Mouse (Mus musculus): Measurements from ENCODE around the gene Pdgfa. TPM values are rescaled to one million over a fixed set of nuclear protein-coding genes. Genes with fewer than 3 reads are reported as not detected.

Gene Pdgfa
- total RNA-seq, 4 experiments from 2014 or later, result 25.6 to 51.6 (median 36.7) TPM

DNA sequence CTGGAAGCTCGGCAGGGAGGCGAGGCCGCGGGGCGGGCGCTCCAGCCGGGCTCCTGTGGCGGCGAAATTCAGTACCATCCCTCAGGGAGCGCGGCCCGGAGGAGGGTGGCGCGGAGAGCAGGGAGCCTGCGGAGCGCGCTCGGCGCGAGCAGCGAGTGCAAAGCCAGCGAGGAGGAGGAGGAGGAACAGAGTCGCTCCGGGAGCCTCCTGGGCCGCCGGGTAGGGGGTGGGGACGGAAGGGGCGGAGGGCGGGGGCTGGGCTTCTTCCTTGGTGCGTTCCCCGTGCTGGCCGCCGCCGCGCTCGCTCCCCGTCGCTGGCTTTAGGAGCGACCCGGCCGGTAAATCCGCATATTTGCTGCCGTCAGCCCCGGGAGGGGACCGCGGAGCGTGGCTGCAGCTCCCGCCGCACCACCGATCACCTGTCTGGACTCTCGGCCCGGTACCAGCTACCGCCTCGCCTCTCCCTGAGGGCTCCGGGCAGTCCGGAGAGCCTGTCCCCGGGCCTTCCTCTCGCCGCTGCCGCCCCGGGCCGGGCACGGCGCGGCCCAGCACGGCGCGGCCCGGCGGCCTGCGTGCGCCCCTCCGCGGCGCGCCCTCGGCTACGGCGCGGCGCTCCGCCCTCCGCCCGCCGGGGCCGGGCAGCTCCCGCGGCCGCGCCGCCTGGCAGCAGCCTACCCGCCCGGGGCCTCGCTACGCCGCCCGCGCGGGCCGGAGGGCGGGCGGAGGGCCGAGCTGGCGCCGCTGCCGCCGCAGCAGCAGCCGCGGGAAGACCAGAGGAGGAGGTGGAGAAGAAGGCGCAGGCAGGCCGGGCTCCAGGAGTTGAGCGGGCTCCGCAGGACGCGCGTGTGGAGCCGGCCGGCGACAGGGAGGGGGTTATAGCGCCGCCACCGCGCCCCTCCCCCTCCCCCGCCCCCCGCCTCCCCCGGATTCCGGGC, 2.1 kb downstream of the Pdgfa start:
- DNase-seq, result peak; percentile 81

DNA sequence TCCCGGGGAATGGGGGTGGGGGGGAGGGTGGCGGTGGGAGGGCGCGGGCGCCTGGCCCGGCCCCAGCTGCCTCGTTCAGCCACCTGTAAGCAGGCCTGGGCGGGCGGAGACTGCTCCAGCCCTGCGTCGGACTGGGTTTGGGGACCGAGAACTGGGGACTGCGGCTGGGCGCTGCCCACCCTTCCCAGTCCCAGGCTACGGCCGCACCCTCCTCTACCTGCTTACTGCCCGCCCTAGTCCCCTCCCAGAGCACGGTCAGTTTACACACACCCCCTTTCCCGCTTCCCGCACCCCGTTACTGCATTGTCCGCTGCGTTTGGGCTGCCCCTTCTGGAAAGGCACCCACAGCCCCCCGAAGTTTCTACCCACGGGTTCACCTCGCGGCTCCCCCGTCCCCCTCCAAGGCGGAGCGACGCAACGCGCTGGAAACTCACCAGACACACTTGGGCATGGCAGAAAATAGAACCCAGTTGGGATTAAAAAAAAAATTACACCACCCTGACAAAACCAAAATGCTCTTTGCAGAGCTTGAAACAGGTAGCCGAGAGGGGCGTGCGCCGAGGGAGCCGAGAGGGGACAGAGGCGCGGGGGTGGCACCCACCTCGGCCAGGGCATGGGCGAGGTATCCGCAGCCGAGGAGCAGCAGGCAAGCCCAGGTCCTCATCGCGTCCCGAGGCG, 2.9 kb downstream of the Pdgfa start:
- no peak for DNase-seq

DNA sequence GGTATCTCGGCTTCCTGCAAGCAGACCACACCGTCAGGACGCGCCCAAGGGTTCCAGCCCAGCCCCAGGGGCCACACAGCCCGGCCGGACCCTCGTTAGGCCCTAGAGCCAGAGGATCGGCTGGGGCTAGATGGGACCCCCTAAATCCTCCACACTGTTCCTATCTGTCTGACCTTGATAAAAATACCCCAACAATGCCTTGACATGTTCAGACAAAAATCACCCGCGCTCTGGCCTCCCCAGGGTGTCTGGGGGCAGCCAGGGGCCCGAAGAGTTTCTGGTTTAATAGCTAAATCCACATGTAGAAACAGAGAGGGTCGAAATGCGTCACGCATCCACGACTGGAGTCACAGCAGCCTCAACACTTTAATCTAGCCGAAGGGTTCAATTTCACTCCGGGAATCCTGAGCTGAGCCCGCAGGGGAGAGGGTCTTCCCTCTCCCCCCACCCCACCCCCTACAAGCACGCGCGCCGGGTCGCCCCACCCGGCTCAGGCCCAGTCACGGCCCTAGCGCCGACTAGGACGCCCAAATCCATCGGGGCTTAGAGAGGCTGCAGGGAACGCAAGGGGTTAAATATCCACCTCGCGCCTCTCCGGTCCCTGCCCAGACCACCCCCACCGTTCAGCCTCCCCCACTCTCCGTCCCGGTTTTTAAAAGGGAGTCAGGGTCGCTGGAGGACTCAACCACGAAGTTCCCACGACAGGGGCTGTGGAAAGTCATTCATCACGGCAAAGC, 3.6 kb downstream of the Pdgfa start:
- no peak for DNase-seq

DNA sequence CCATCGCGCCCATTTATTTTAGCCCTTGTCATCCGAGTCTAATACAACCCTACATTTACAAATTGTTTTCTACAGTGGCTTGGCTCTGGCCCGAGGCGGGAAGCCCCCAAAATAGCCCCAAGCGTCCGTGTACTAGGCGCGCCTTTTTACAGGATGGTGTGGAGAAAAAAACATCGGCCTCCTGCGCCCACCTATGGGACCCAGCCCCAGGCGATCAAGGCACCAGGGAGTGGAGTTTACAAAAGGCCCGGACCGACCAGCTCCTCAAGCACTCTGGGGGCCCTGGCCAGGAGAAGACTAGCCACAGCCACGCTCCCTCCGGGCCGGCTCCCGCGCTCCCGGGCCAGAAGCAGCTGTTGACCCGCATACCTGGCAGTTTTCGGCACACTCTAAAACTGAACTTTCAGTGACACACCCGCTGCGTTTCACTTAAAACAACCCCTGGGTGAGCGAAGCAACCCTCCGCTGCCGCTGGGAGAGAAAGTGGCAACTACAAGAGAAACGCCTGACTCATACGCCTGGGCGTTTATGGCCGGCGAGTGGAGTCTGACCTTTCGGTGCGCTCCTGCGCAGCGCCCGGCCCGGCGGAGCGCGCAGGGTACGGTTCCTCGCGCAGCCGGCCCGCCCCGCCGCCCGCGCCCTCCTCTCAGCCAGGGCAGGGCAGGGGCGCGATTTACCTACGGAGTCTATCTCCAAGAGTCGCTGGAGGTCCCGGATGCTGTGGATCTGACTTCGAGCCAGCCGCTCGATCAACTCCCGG, 4.4 kb downstream of the Pdgfa start:
- no peak for DNase-seq

DNA sequence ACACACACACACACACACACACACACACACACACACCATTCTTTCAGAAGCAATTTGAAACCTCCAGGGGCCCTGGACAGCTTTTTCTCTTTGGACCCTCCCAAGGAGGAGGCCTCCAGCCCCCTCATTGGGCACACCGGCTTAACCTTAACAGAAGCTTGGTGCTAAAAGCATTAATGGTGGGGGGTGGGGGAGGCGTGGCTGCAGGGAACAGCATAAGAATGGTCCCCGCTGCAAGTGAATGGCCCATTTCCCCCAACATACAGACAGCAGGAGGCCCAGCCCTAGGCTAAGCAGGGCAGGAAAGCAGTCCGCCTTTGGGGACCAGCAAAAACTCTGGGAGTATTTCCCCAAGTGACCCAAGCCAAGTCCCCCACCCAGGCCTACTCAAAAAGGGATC, 5.4 kb downstream of the Pdgfa start:
- DNase-seq, result no peak

DNA sequence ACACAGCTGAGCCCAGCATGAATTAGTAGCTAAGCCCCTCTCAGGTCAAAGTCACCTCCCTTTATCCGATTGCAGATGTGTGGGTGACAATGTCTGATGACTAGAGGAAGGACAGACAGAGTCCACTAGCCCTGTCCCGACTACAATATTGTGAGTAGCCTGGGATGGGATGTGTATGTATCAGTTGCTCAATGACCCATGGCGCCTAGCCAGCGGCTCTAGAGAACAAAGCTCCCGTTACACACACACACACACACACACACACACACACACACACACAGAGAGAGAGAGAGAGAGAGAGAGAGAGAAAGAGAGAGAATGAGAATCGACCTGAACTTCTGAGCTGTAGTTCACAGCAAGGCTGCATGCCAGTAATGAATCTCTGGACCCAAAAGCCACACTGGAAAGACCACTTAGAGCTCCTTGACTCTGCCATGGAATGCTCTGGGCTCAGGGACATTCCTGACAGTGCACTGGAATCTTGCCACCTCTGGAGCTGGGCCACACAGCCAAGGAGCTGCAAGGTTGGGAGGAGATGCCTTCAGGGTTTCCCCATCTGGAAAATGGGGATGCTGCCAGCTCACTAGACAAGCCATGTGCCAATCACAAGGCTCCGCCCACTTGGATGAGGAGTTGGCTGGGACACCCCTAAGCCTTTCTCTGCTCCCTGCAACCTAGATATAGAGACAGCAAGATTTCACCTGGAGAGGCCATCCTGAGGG, 6.3 kb downstream of the Pdgfa start:
- peak; percentile 62 for DNase-seq

DNA sequence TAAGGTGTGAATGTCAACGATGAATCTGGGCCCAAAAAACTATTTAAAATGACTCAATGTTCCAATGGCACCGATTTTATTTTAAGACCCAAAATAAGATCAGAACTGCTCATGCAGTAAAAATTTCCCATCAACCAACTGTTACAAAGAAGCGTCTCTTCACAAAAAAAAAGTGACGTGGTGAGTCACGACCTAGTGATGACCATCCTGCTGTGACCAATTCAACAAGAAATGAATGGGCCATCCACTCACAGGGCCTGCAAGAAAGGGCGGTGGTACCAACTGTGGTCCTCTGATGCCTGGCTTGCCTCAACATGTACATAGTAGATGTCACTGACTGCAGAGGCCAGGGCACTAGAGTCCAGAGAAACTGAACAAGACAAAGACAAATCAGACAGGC, 7.6 kb downstream of the Pdgfa start:
- DNase-seq, result no peak

DNA sequence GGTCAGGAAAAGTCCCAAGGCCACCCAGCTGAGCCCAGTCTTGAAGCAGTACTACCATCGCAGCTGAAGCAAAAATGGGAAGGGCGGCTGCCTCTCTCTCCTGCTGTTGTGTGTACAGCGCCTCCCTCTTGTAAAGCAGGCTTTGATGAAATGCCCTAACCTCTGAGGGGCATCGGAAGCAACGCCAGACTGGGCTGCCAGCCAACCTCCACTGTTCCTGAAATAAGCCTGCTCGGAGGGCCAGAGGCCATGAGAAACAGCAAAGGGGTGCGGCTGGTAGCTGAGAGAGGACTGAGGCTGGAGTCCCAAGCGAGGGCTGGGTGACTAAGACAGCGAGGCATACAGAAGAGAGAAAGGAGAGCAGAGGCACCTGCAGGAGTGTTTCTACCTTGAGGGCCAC, 8.4 kb downstream of the Pdgfa start:
- peak; percentile 77 for DNase-seq

DNA sequence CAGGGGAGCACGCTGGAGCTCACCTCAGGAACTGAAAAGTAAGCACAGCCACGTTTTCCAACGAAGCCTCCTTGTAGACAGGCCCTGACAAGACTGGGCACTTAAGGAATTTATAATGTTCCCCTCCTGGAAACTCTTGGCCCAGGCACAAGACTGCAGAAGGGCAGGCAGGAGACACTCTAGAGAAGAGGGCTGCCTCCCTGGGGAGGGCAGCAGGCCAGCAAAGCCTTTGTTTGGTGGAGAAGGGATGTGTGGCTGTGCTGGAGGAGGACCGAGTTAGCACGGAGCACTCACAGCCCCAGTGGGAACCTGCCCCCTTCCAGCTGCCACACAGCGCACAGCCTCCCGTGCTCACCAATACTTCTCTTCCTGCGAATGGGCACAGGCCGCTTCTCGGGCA, 9.2 kb downstream of the Pdgfa start:
- DNase-seq, result no peak

DNA sequence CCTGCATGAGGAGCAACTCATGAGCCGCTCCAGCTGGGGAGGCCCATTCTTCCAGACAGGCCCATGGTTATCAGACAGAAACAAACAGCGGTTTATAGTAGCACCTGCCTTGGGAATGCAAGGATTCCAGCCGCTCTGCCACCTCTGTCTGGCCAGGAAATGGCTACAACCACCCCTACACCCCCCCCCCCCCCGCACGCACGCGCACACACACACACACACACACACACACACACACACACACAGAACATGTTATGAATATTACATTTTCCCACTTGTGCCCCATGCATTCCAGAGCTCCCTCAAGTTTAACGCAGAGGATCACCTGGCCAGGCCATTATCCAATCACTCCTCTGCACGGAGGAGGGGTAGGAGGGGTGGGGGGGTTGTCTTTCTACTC, 15.2 kb downstream of the Pdgfa start:
- DNase-seq, result no peak

DNA sequence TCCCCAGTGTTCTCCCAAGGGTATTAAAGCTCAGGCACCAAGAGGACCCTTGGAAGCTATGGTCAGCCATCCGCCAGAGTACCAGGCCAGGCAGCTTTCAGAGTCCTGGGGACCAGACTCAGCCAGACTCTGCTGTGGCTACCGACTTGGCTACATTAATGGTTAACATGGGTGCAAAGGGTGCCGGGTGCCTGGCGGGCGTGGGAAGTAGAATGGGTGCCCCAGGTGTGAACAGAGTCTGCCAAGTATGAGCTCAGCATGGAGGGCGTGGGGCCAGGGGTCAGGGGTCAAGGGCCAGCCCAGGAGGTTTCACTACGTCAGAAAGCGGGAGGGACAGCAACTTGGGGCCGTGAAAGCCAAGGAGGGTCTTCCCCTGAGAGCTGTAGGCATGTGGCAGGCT, 16.6 kb downstream of the Pdgfa start:
- DNase-seq, result no peak

DNA sequence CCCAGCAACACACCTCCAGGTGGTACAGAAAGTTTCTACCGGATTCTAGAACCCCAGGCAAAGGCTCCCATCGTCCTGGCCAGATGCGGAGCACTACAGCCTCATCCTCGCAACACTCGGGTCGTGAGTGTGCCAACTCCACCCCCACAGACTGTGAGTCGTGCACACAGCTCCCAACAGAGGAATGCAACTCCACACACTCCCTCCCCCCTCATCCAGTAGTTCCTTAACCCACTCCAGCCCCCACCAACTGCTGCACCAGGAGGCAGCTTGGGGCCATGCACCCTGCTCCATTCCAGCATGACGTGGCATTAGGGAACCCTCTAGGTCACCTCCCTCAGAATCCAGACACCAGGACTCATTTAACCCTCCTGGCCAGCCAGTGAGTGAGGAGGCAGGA, 17.3 kb downstream of the Pdgfa start:
- DNase-seq, result no peak

DNA sequence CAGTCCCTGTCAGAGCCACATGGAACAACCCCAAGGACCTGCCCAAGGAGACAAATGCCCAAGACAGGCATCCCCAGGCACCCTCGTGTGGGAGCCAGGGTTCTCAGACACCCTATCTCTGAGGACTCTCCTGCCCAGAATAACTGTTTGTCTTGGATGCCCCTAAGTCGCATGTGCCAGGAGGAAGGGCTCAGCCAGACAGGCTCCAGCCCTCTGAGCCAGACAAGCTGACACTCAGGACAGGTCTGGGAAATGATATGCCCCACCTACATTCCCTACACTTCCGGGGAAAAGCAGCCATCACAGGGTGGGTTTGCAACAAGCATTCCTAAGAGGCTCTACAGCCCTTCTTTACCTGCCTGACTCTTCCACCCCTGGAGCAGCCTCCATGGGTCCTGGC, 19.4 kb downstream of the Pdgfa start:
- no peak for DNase-seq

DNA sequence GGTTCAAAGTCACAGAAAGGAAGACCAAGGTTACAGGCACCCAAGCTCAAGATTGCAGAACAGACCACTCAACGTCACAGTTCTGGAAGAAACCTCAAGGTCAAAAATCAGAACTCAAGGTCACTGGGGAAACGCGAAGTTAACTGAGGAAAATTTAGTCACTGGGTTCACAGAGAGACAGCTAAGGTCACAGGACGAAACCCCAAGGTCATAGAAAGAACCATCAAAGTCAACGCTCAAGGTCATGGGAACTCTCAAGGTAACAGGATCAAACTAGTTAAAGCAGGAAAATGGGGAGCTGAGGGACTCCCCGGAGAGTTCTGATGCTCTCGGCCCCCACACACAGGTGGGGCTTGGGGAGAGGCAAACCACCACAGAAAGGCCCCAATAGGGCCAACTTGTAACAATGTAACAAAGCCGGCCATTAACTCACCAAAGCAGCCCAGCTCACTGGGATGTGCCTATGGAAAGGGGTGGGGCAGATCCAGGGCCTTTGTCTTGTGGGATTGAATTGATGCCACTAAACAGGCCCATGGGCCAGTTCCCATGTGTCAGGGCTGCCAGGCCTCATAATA, 22.2 kb downstream of the Pdgfa start:
- DNase-seq, result no peak

DNA sequence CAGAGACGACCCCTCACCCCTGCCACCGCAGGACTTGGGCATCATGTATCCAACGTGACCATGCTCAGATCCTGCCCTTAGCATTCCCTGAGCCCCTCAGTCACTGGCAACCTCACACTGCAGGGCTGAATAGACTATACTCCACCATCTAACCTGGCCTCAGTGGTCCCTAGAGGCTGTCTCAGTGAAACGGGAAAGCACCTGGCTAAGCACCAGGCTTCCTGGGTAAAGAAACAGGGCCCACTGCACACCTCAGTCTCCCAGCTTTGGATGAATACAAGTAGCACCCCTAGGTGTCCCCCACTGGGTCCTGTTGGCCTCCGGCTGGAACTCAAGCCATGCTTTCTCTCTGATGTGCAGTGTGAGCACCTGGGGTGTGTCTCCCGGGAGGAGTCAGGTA, 23.7 kb downstream of the Pdgfa start:
- DNase-seq, result no peak

DNA sequence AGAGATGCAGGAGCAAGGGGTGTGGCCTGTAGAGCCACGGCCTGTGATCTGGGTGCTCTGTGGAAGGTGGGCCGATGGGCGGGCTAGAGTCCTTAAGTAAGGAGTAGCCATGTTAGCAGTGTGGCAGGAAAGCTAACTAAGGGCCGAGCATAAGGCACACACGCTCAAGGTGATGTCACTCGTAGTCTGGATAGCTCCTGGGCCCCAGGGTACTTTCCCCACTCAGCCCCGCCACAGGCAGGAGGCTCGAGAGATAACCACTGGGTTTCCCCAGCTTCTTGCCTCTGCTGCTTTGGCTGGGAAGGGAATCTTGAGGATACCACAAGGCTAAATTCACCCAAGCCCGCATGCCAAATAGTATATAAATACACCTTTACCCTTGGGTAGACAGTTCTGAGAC, 25.8 kb downstream of the Pdgfa start:
- no peak for DNase-seq

DNA sequence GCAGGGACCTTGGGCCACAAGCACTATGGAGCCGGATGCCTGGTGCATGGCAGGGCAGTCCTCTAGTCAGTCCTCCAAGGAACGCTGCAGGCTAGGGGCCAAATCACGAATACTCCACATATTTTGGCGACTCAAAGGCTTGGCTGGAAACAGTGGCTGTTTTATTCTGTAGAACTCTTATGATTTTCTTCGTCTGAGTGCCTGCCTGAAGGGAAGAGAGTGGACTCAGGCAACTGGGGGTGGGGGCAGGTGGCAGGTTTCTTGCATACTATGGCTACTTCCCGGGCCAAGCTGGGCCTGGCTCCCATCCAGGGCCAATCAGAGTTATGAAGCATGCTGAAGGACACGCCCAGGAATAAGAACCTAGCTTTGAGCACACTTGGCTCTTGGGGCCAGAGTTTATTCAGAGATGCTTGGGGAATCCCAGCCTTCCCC, 27.1 kb downstream of the Pdgfa start:
- DNase-seq, result no peak

DNA sequence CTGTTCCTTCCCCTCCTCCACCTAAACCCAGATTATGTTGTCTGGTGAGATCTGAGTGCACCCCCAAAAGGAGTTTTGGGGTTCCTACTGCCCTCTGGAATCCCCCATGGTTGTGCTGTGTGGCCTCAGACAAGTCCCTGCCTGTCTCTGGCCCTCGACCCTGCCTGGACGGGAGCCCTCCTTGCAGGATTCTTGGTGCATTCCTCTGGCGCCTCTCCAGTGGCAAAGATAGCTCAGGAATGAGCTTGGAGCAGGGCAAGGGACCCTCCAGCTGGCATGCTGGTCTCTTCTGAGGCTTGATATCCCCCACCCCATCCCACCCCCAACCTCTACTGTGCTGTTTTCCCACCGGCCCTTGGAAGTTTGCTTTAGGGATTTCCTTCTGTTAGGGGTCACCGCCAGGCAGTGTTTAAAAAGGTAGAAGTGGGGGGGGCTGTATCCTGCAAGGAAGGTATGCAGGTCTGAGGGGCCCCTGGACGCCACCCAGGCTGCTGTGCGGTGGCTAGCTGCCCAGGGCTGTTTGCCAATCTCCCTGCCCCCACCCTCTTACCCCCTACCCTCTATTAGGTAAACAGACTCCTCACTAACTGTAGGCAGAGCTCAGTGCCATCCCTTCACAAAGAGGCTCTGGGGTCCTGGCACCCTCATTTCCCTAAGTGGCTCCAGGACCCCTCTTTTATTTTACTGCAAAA, 31.0 kb downstream of the Pdgfa start:
- no peak for DNase-seq

DNA sequence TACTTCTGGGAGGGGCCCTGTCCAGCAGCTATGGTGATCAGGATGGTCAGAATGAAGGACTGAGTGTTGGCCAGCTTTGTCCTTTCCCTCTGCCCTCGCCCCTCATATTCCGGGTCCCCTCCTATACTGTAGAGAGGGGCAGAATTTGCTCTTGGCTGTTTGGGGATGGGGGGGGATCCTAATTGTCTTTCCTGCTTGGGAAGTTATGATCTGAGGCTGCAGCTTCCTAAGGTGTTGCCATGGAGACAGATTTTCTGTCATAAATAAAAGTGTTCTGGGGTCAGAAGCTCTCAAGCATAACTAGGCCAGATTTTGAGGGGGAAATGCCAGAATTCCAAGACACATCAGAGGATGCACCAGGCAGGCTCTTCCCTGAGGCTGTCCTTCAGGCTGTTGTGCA, 31.6 kb downstream of the Pdgfa start:
- DNase-seq, result no peak

DNA sequence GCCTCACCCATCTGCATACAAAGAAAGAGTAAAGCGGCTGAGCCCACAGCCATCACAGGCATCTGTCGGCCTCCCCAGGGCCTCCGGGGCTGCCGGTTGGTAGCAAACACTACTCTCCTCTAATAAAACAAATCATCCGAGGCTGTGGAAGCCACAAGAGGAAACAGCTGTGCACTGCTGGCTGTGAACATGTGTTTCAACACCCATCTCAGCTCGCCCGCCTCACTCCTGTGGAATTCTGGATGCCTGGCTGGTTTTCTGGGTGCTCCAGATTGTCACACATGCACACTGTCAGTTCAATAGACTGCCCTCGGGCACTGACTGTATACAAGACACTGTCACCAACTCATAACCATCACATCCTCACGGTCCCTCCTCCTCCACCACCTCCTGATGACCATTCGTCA, 40.7 kb downstream of the Pdgfa start:
- no peak for DNase-seq

DNA sequence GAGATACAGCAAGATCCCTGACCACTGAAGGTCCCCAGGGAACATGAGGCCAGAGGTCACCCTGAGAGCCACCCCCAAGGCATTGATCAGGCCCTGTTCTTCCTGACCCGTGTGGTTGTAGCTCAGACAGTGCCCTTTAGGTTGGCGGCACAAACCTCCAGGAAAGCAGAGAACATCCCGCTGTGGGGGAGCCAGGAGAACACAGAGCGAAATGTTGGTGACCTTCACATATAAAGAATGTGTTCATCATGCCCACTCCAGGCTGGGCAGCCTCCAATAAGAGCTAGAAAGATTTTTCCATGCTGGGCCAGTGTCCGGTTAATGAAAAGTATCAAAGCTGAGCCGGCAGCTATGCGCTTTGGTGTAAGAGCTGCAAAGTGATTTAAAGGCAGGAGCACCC, 43.2 kb downstream of the Pdgfa start:
- DNase-seq, result peak; percentile 34
